Mouse (Mus musculus) adipocyte (in vitro differentiated cells): Measurements from ENCODE around the gene Fcrl6.
A peak's percentile ranks its signal among the peaks of the same experiment; 100 is the strongest.

Experiments
- DNase-seq: peaks from one replicate; pipeline ENCODE4 v3.0.0-alpha.2; 2016; ENCODE audit warnings: low spot score

Gene Fcrl6

DNA sequence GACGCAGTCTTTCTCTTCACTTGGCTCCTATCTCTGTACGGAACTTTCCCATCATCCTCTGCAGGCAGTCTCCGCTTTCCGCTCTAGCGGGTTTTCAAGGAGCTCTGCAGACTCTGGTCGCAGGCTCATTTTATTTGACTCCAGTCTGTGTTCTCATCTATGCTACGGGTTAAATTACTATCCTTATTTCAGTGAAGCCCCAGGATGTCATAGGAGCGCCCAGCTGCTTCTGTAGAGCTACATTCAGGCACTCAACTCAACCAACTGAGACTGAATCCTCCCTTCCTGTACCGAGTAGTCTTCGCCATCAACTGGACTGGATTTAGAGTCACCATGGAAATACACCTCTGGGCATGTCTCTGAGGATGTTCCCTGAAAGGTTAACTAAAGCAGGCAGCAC lies 12.3 kb upstream of the Fcrl6 start:
- no peak for DNase-seq

- DNase-seq: peak; percentile 14
Measured at GRCm38 (mm10) chr1:172612745-172613144, 10.4 kb upstream of the Fcrl6 start.

DNA sequence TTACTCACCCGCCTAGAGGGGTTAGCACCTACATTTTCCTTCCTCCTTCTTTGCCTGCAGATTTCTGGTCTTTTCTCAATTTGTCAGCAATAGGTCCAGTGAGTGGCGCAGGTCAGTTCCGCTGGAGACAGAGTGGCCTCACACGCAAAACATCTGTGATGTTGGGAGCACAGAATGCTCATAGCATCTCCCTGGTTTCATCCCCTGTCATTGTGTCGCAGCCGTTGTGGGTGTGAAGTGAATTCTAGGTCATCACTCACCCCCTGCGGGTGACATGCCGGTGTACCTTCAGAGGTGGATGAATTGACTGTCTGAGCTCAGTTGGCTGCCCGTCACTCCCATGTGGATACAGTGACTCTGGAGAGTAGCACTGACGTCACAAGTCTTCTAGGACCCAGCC lies 9.0 kb upstream of the Fcrl6 start:
- no peak for DNase-seq

GRCm38 (mm10) chr1:172594495-172594894 lies 7.9 kb downstream of the Fcrl6 start:
- peak; percentile 20 for DNase-seq

GRCm38 (mm10) chr1:172593956-172594355 lies 8.4 kb downstream of the Fcrl6 start:
- no peak for DNase-seq

DNA sequence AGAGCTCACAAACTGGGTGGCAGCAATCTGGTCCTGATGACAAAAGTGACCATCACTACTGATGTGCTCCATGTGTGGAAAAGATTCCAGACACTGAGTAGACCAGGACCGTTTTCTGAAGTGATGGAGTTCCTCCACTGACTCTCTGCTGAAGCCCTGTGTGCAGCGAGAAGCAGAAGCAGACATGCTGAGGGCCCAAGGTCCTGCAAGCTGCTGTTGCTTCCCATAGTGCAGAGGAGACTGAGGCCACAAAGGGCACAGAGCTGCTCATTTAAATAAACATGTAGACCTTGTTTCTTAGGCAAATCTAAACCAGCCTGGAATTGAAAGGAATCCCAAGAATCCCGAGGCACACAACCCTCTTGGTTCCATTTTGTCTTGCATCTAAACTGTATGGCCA lies 9.0 kb downstream of the Fcrl6 start:
- no peak for DNase-seq

DNA sequence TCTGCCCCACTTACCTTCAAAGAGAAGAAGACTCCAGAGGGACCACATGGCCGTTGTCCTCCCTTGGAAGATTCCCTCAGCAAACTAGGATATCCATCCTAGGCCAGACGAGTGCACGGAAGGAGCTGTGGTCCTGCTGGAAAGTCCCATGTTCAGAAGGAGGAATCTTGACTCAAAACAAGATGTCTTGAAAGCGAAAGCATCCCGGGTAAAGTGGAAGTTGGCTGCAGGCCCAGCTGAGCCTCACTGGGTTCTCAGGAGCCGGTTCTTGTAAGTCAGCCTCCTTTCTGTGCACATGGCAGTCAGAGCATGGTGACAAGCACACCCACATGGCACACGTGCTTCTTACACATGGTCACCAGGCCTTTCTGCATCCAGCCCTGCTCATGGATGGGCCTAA lies 12.0 kb downstream of the Fcrl6 start, which contains the start of gene Slamf8:
Gene Slamf8, minus strand, starts transcription at position 184 of the 400 bp plus-strand sequence.
- DNase-seq: peak; percentile 21

- no peak for DNase-seq
Measured at GRCm38 (mm10) chr1:172585612-172586567, 16.5 kb downstream of the Fcrl6 start.

DNA sequence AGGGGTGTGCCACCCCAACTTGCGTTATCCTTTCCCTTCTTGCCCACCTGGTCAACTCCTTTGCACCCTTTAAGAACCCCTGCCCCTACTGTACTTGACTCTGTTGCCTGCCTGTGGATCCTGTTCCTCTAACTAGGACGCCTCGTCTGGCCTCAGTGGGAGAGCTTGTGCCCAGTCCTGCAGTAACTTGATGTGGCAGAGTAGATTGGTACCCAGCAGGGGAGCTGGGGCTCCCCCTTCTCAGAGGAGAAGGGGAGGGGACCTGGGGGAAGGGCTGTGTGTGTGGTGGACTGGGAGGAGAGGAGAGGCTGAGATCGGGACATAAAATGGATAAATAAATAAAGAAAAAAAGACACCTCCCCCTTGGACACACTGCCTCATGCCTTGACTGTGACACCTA lies 17.3 kb downstream of the Fcrl6 start:
- no peak for DNase-seq

GRCm38 (mm10) chr1:172584271-172584670 lies 18.1 kb downstream of the Fcrl6 start:
- no peak for DNase-seq

DNA sequence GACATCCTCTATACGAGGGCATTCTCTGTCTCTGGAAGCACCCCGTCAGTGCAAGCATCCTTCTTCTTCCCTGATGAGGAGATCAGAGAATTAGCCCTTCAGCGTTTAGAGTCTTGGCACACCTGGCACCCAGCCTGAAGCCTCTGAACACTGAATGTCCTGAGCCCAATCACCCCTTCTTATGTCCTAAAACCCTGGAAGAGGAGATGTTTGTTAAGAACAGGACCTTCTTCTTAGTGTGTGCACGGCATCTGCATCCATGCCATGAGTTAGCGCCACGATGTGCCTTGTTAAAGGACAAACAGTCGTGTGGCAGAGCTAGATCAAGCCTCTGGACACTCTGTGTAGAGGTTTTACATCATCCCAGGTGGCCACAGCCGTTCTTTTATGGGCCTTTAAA lies 19.9 kb downstream of the Fcrl6 start:
- DNase-seq: no peak

- peak; percentile 41 for DNase-seq
Measured at GRCm38 (mm10) chr1:172580116-172580515, 22.2 kb downstream of the Fcrl6 start.

DNA sequence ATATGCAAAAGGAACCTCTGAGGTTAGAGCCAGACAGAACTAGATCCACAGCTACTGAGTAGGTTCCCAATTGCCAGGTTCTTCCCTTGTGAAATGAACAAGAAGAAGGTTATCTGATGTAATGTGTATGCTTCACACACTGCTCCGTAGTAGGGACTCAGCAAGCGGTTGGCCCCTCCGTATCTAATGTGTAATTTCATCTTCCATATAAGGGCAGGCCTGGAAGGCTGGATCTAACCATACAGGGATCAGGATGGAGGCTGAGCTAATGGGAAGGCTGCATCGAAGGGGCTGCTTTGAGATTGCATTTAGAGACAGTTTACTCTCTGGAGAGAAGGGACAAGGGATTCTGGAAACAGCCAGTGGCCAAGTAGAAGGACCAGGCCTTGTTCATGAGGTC lies 34.6 kb downstream of the Fcrl6 start:
- no peak for DNase-seq

GRCm38 (mm10) chr1:172566131-172566530 lies 36.2 kb downstream of the Fcrl6 start:
- DNase-seq: no peak

DNA sequence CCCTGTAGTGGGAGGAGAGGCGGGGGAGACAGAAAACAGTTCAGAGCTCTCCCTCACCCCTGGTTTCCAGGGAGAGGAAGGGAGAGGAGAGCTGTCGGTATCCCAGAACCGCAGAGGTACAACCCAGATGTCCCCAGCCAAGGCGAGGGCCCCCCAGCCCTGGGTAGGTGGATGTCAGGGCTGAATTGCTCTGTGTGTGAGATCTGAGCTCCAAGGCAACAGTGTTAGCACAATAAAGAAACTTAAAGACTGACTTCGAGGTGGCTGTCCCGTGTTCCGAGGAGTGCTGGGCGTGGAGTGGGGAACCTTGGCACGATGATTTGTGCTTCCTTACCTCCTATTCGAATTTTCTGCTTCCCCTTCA lies 38.9 kb downstream of the Fcrl6 start:
- no peak for DNase-seq

- no peak for DNase-seq
Measured at GRCm38 (mm10) chr1:172562641-172563464, 39.5 kb downstream of the Fcrl6 start.

GRCm38 (mm10) chr1:172555638-172556037 lies 46.7 kb downstream of the Fcrl6 start, which contains the start of gene Vsig8:
Vsig8 (plus strand) TSS chr1:172555938.
- DNase-seq: no peak

- DNase-seq: no peak
Measured at GRCm38 (mm10) chr1:172552623-172553022, 49.7 kb downstream of the Fcrl6 start.

GRCm38 (mm10) chr1:172551009-172551408 lies 51.3 kb downstream of the Fcrl6 start:
- DNase-seq: no peak

- no peak for DNase-seq
Measured at GRCm38 (mm10) chr1:172550551-172550951, 51.8 kb downstream of the Fcrl6 start.

- DNase-seq: no peak
Measured at GRCm38 (mm10) chr1:172549717-172550116, 52.6 kb downstream of the Fcrl6 start.

DNA sequence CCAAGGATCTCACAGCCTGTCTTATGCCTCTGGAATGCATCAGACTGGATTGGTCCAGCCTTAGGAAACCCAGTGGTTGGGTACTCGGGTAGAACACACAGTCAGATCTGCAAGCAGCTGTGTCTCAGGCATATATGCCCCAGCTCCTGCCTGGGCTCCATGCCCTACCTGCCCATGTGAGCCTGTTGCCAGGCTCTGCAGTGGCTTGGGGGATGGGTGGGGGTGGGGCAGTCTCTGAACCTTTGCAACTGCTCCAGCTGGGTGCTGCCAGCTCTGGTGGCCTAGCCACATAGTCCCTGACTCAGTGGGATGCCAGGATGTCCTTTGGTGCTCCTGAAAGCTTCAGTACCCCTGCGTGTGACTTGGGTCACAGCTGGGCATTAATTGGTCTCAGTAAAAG lies 53.0 kb downstream of the Fcrl6 start:
- no peak for DNase-seq

- DNase-seq: no peak
Measured at GRCm38 (mm10) chr1:172548501-172548900, 53.9 kb downstream of the Fcrl6 start.
